In the genomic region with DNA sequence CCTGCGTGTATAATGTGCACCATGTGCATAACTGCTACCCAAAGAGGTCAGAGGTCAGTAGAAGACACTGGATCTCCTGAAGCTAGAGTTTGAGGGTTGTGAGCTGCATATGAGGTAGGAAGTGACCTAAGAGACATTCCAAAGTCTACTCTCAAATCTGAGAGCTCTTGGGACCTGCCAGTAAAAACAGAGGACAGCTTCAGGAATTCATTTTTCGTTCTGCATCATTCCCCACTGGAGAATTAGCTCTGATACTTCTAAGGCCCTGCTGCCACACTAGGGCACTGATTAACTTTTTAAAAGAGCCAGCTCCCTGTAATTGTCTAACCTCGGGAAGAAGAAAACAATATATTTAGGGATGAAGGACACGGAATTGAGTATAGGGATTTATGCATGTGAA, we compare ENCODE assay signal across 26 mouse cellular contexts. TPM values are rescaled to one million over a fixed set of nuclear protein-coding genes. Genes with fewer than 3 reads are reported as not detected.
DNase-seq lines count a peak whose midpoint lies in the region; ATAC-seq and TF ChIP-seq lines count a peak whose summit lies in the region.
"Had no signal": no experiment of that assay in that cellular context is flagged by ENCODE, and none has a peak within 500 bp of the region (broad histone marks: within the 10 kb centered on the region; RNA-seq: fewer than 3 reads in every experiment).

No protein-coding gene starts in this region.

- intact Hi-C loops in heart, postnatal 14 days (cut with DNase I), result no loop called here

- no peak for TF ChIP-seq CTCF in Patski (IDR thresholded peaks at IDR 0.05)

- DNase-seq in heart, adult 11 months, result peak; percentile 31
- no peak for DNase-seq in heart, postnatal 14 days
- peak; percentile 25 to 28 for DNase-seq in kidney, adult 8-10 months
- DNase-seq in kidney, postnatal 25 days, result no peak
- DNase-seq in Patski (ENCODE audit: low read depth, low spot score), result peak; percentile 68
- DNase-seq: adrenal gland, adult 2 months; adrenal gland, postnatal 10 days; adrenal gland, postnatal 25 days; B cell, adult 2 months; cerebellum, adult 11 months; cerebellum, adult 18-20 months; cerebellum, adult 8-10 months; cerebellum, adult 9-11 months; cerebellum, postnatal 14 days; cerebellum, postnatal 36 days; embryo, embryonic 11 days; forebrain, postnatal 0 days had no signal

- in situ Hi-C loops in Patski (cut with MboI; ENCODE audit: low pct_unique_long_range_greater_than_20kb), result no loop called here

- peak; percentile 91 for ATAC-seq in Patski
- ATAC-seq: CD4-positive, CD25-positive, alpha-beta regulatory T cell, adult 4 months; forebrain, embryonic 15.5 days; forebrain, postnatal 0 days had no signal

- CTCF ChIA-PET in Patski (lab: Charles Lee), result interaction anchor here (0.7 to 6.6 kb wide), 18 partner anchors 11 to 149 kb away, joined by 3 to 30 read pairs (median 4); partner anchors contain the start of gene Wwtr1

- H3K27me3 ChIP-seq in Patski, result no peaks in the 10 kb centered on the region
- H3K27me3 ChIP-seq: CH12.LX; embryonic facial prominence, embryonic 13.5 days; embryonic facial prominence, embryonic 15.5 days; forebrain, embryonic 12.5 days; forebrain, embryonic 15.5 days had no signal

- POLR2A ChIA-PET in Patski (lab: Charles Lee), result interaction anchor here (0.6 to 4.0 kb wide), 4 partner anchors 15 to 54 kb away, joined by 3 to 13 read pairs (median 3); partner anchors contain the start of gene Wwtr1

RNA-seq across cellular contexts. Expression of gene Wwtr1, which starts 53.8 kb away (rescaled TPM):
- total RNA-seq in heart, postnatal 14 days (2021), result 10 to 100 TPM; 65.6 to 75.2 TPM
- 159 TPM for polyA plus RNA-seq in Patski (2021)
- total RNA-seq: common myeloid progenitor, adult 5-6 weeks had no signal
- polyA plus RNA-seq: CD4-positive, CD25-positive, alpha-beta regulatory T cell, adult 4 months; erythroblast, embryonic 14.5 days; G1E had no signal

Comparison
In these comparisons a context has a peak if more than half of its experiments do, and no peak if none do; other contexts are left out.
1. DNase-seq: peak in heart, adult 11 months (single experiment), kidney, adult 8-10 months (2 of 2) and Patski (single experiment); none in heart, postnatal 14 days (0 of 2) and kidney, postnatal 25 days (0 of 2).